Mouse (Mus musculus): ENCODE results near the gene 9530077C05Rik.

GRCm38 (mm10) chr9:22438826-22439225 is 27.5 kb downstream of the 9530077C05Rik start:
- TF ChIP-seq EP300 (IDR thresholded peaks at IDR 0.05; ENCODE audit: low read depth) (no peak), CTCF (IDR thresholded peaks at IDR 0.05; ENCODE audit: low read depth) (peak; percentile 25; the same call in 1 of the 2 replicates)

Data from liver, postnatal 0 days (tissue).